Mouse (Mus musculus) hindbrain, embryonic 16.5 days (tissue): Measurements from ENCODE around the gene Htra2. TPM values are rescaled to one million over a fixed set of nuclear protein-coding genes. Genes with fewer than 3 reads are reported as not detected.

Source experiments
- ATAC-seq: fragments of 200-750 bp; cut with Nextera tagmentation; 2 replicates; pipeline ENCODE4 v1.8.0; 2017; ENCODE audit warnings: moderate TSS enrichment, moderate library complexity
- H3K27ac ChIP-seq: fragments of 300-500 bp; sonication (generic); 2 replicates; pipeline ENCODE4 v1.5.1; 2014; ENCODE audit warnings: low read depth, mild to moderate bottlenecking, control low read depth, low read length, moderate library complexity
- H3K27me3 ChIP-seq: fragments of 300-500 bp; sonication (generic); replicated peaks from 2 replicates; pipeline ENCODE4 v1.6.1; 2014; ENCODE audit warnings: low read length; ENCODE audit not compliant: control insufficient read depth, insufficient read depth
- H3K36me3 ChIP-seq: fragments of 300-500 bp; sonication (generic); 2 replicates; pipeline ENCODE4 v1.6.1; 2014; ENCODE audit warnings: mild to moderate bottlenecking, low read length, moderate library complexity, mixed read lengths; ENCODE audit not compliant: control insufficient read depth, insufficient read depth
- H3K4me1 ChIP-seq: fragments of 300-500 bp; sonication (generic); 2 replicates; pipeline ENCODE4 v1.6.1; 2014; ENCODE audit warnings: low read depth, low read length; ENCODE audit not compliant: control insufficient read depth, insufficient read depth
- H3K4me2 ChIP-seq: fragments of 300-500 bp; sonication (generic); 2 replicates; pipeline ENCODE4 v1.6.1; 2014; ENCODE audit warnings: mild to moderate bottlenecking, low read length, control low read depth, moderate library complexity
- H3K4me3 ChIP-seq: fragments of 300-500 bp; sonication (generic); 2 replicates; pipeline ENCODE4 v1.5.1; 2014; ENCODE audit warnings: mild to moderate bottlenecking, low read length, control low read depth, moderate library complexity
- H3K9ac ChIP-seq: fragments of 300-500 bp; sonication (generic); 2 replicates; pipeline ENCODE4 v1.6.1; 2014; ENCODE audit warnings: low read depth, mild to moderate bottlenecking, control low read depth, low read length, moderate library complexity
- H3K9me3 ChIP-seq: fragments of 300-500 bp; sonication (generic); 2 replicates; pipeline ENCODE4 v1.6.1; 2014; ENCODE audit warnings: mild to moderate bottlenecking, low read length, moderate library complexity; ENCODE audit not compliant: control insufficient read depth
- WGBS: fragments of 180-500 bp; shearing (Covaris S2); extraction: QIAGEN DNeasy Blood & Tissue Kit; methylation state at CpG from one replicate; pipeline ENCODE4 v1.1.7; 2014; 5-methylcytosine and 5-hydroxymethylcytosine counted together
- polyA plus RNA-seq: library from polyadenylated mRNA; unstranded; fragments of >200 nt; fragmentation: Nextera tagmentation; extraction: Ambion mirVana; gene quantifications from 2 replicates; pipeline ENCODE4 v1.2.1, GENCODE M21; 2015

Htra2 gene
- polyA plus RNA-seq, 1 experiment from 2014 or later: 88.5 TPM

GRCm38 (mm10) chr6:83065995-83066394 is 10.9 kb upstream of the Htra2 start:
- WGBS: 39% methylated on average over 8 of the region's 8 CpGs
- no peak for ATAC-seq
- no peak overlapping the region for H3K27ac ChIP-seq
- peaks cover 70% of the 10 kb centered on the region for H3K27me3 ChIP-seq
- H3K4me1 ChIP-seq: peaks cover 7% of the 10 kb centered on the region; the same call in 1 of the 2 replicates
- H3K9ac ChIP-seq: no peak overlapping the region
- H3K9me3 ChIP-seq: no peaks in the 10 kb centered on the region
- no peaks in the 10 kb centered on the region for H3K36me3 ChIP-seq
- no peak overlapping the region for H3K4me3 ChIP-seq
- no peak overlapping the region for H3K4me2 ChIP-seq

- no peak overlapping the region for H3K4me2 ChIP-seq
- ATAC-seq: no peak
- no peak overlapping the region for H3K27ac ChIP-seq
- H3K9me3 ChIP-seq: no peaks in the 10 kb centered on the region
- peaks cover 5% of the 10 kb centered on the region; the same call in 1 of the 2 replicates for H3K36me3 ChIP-seq
- H3K9ac ChIP-seq: no peak overlapping the region
- peaks cover 20% of the 10 kb centered on the region for H3K27me3 ChIP-seq
- WGBS: 88% methylated on average over 2 of the region's 2 CpGs
- H3K4me3 ChIP-seq: no peak overlapping the region
- peaks cover 13% of the 10 kb centered on the region for H3K4me1 ChIP-seq
Measured at GRCm38 (mm10) chr6:83058725-83059124, 3.7 kb upstream of the Htra2 start.

GRCm38 (mm10) chr6:83057790-83058189 is 2.7 kb upstream of the Htra2 start, which contains the start of gene Dqx1:
Dqx1 (plus strand) TSS chr6:83057844.
- H3K9me3 ChIP-seq: no peaks in the 10 kb centered on the region
- no peak within 1 kb of the TSS for H3K27ac ChIP-seq
- 60% methylated on average over 3 of the region's 3 CpGs for WGBS
- peaks cover 5% of the 10 kb centered on the region; the same call in 1 of the 2 replicates for H3K36me3 ChIP-seq
- peaks cover 19% of the 10 kb centered on the region for H3K4me1 ChIP-seq
- no peak for ATAC-seq
- no peak within 1 kb of the TSS for H3K9ac ChIP-seq
- H3K4me2 ChIP-seq: no peak within 1 kb of the TSS
- H3K4me3 ChIP-seq: no peak within 1 kb of the TSS
- H3K27me3 ChIP-seq: peaks cover 10% of the 10 kb centered on the region

GRCm38 (mm10) chr6:83054074-83054851 is 810 bp downstream of the Htra2 start, which contains the start of gene Aup1:
Aup1 (plus strand) TSS chr6:83054521.
- H3K27ac ChIP-seq: peak within 1 kb of the TSS; percentile 88
- H3K4me1 ChIP-seq: peaks cover 24% of the 10 kb centered on the region
- H3K9ac ChIP-seq: peak within 1 kb of the TSS; percentile 91
- H3K27me3 ChIP-seq: no peaks in the 10 kb centered on the region
- ATAC-seq: peak; percentile 98
- WGBS: under 1% methylated on average over 59 of the region's 64 CpGs
- H3K36me3 ChIP-seq: peaks cover 7% of the 10 kb centered on the region; the same call in 1 of the 2 replicates
- H3K4me3 ChIP-seq: peak within 1 kb of the TSS; percentile 89
- peak within 1 kb of the TSS; percentile 88 for H3K4me2 ChIP-seq
- H3K9me3 ChIP-seq: no peaks in the 10 kb centered on the region

- H3K27me3 ChIP-seq: no peaks in the 10 kb centered on the region
- peaks cover 7% of the 10 kb centered on the region; the same call in 1 of the 2 replicates for H3K36me3 ChIP-seq
- WGBS: 2% methylated on average over 26 of the region's 26 CpGs
- peaks cover 24% of the 10 kb centered on the region for H3K4me1 ChIP-seq
- H3K27ac ChIP-seq: peak overlapping the region; percentile 88
- peak overlapping the region; percentile 88 for H3K4me2 ChIP-seq
- H3K9ac ChIP-seq: peak overlapping the region; percentile 91
- peak; percentile 2; the same call in 1 of the 2 replicates for ATAC-seq
- no peaks in the 10 kb centered on the region for H3K9me3 ChIP-seq
- peak overlapping the region; percentile 89 for H3K4me3 ChIP-seq
Measured at GRCm38 (mm10) chr6:83053136-83053960, 1.7 kb downstream of the Htra2 start.

GRCm38 (mm10) chr6:83049367-83049766 is 5.7 kb downstream of the Htra2 start:
- Histone ChIP-seq H3K9me3 (no peaks in the 10 kb centered on the region), H3K27me3 (no peaks in the 10 kb centered on the region), H3K4me2 (no peak overlapping the region), H3K36me3 (peaks cover 2% of the 10 kb centered on the region; the same call in 1 of the 2 replicates), H3K27ac (no peak overlapping the region), H3K9ac (no peak overlapping the region), H3K4me3 (no peak overlapping the region), H3K4me1 (peaks cover 11% of the 10 kb centered on the region)
- 74% methylated on average over 10 of the region's 10 CpGs for WGBS
- ATAC-seq: no peak

GRCm38 (mm10) chr6:83044742-83045141 is 10.3 kb downstream of the Htra2 start:
- Histone ChIP-seq H3K9ac (no peak overlapping the region), H3K36me3 (no peaks in the 10 kb centered on the region), H3K4me2 (no peak overlapping the region), H3K9me3 (no peaks in the 10 kb centered on the region), H3K27me3 (no peaks in the 10 kb centered on the region), H3K4me3 (no peak overlapping the region), H3K4me1 (no peaks in the 10 kb centered on the region), H3K27ac (no peak overlapping the region)
- 76% methylated on average over 9 of the region's 9 CpGs for WGBS
- no peak for ATAC-seq

GRCm38 (mm10) chr6:83043993-83044392 is 11.1 kb downstream of the Htra2 start:
- ATAC-seq: no peak
- WGBS: 86% methylated on average over 5 of the region's 5 CpGs
- Histone ChIP-seq H3K4me2 (no peak overlapping the region), H3K27me3 (no peaks in the 10 kb centered on the region), H3K9ac (no peak overlapping the region), H3K9me3 (no peaks in the 10 kb centered on the region), H3K36me3 (no peaks in the 10 kb centered on the region), H3K4me1 (no peaks in the 10 kb centered on the region), H3K27ac (no peak overlapping the region), H3K4me3 (no peak overlapping the region)

- 67% methylated on average over 6 of the region's 6 CpGs for WGBS
- H3K4me3 ChIP-seq: no peak overlapping the region
- no peak overlapping the region for H3K27ac ChIP-seq
- H3K27me3 ChIP-seq: no peaks in the 10 kb centered on the region
- no peak for ATAC-seq
- H3K9me3 ChIP-seq: no peaks in the 10 kb centered on the region
- H3K36me3 ChIP-seq: no peaks in the 10 kb centered on the region
- H3K4me1 ChIP-seq: peaks cover 3% of the 10 kb centered on the region; the same call in 1 of the 2 replicates
- H3K9ac ChIP-seq: no peak overlapping the region
- H3K4me2 ChIP-seq: no peak overlapping the region
Measured at GRCm38 (mm10) chr6:83043561-83043960, 11.5 kb downstream of the Htra2 start.
